Mouse (Mus musculus): ENCODE data around the gene Gm3476.
A peak's percentile ranks its signal among the peaks of the same experiment; 100 is the strongest.
"Not testable (repeated sequence)": the region's sequence is repeated elsewhere in the genome, so short reads cannot be mapped to it uniquely, and the experiment has no call there.

Gene Gm3476

DNA sequence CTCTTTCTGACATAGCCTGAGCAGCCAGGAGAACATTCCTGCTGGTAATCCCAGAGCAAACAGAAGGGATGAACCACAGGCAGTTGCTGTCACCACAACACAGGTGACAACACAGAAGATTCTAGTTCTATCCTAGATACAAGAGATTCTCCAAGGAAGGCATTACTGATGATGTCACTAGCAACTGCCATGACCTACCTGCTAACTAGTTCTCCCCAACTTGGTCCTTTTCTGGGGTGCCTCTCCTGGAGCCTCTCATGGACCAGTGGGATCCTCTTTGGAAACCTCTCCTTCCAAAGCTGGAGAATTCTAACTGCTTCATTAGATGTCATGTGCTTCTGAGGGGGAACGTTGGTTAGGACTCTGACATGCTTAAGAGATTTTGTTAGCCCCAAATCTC is at the start of gene Gm3476:
TSS of gene Gm3476 (minus strand) at position 101 of the 400 bp plus-strand sequence.
- not testable (repeated sequence) for DNase-seq (ENCODE audit: extremely low read depth, insufficient read length, low spot score)

DNA sequence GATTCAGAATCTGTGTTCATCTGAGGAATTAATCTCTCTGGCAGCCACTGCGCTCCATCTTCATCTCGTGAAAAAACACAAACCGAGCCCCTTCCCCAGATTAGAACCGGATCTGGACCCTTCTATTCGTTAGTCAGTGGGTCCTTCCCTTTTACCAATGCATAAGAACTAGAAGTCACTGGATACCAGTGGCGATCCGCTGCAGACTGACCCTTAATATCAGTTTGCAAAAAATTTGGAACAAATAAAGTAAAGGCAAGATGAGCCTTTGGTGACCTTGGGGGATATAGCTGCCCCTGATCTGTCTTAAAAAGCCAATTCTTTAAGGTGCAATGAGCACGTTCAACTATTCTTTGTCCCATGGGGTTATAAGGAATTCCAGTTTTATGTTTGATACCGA is 37.9 kb upstream of the Gm3476 start:
- not testable (repeated sequence) for DNase-seq (ENCODE audit: extremely low read depth, insufficient read length, low spot score)

DNA sequence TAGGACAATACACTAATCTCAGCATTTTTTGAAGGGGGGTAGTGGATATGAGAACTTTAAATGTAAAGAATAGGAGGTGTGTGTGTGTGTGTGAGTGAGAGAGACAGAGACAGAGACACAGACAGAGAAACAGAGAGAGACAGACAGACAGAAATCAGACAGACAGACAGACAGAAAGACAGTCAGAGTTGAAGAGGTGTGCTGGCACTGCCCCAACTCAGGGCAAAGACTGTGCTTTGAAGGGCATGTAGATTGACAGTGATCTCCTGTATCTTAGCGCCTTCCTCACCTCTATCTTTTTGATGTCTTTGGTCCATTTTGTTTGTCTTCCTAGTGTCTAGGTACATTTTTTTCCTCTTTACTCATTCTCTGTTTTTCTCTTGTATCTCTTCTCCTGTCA is 35.5 kb upstream of the Gm3476 start:
- not testable (repeated sequence) for DNase-seq (ENCODE audit: extremely low read depth, insufficient read length, low spot score)

DNA sequence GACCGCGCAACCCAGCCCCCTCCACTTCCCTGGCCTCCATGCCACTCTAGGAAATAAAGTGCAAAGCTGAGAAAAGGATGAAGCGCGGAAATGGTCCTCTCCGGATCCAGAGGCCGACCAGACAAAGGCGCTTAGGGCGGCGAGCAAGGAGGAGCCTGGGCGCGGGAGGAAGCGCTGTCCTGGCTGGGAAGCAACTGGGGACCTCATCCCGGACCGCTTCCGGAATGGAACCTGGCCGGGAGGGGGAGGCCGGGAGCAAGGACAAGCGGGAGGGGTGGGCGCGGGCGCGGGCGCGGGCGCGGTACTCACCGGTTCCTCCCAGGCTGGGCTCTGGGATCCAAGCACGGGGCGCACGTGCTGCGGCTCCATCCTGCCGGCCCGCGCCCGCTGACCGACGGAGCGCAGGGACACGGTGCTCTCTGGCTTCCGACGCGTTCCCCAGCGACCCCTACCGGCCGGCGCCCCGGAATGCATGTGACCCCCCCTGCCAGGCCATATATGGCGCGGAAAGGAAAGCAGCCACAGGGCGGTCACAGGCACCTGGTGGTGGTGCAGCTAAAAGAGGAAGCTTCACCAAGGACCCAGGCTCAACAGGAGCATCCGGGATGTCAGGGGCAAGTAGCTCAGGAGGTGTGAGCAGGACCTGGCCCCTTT is 17.2 kb downstream of the Gm3476 start, which contains the start of gene Gm3468:
TSS of gene Gm3468 (minus strand) at position 394 of the 654 bp plus-strand sequence.
- peak; percentile 67 for DNase-seq (ENCODE audit: extremely low read depth, insufficient read length, low spot score)

DNA sequence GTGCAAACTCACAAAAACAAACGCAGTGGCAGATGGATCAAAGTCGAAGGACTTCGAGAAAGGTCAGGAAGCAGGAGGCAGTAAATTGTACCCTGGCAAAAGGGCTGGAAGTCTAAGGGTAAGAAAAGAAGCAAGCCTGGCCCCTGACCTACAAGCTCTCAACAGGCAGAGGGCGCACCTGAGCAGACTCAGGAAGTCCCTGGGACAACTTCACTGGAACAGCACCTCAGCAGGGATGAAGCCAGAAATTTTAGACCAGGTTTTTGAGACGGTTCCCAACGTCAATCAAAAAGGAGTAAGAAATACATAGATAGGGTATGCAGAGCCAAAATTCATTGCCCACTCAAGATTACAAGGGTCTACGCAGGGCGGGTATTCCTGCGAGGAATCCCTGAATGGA is 18.1 kb downstream of the Gm3476 start:
- DNase-seq (ENCODE audit: extremely low read depth, insufficient read length, low spot score): peak; percentile 10

DNA sequence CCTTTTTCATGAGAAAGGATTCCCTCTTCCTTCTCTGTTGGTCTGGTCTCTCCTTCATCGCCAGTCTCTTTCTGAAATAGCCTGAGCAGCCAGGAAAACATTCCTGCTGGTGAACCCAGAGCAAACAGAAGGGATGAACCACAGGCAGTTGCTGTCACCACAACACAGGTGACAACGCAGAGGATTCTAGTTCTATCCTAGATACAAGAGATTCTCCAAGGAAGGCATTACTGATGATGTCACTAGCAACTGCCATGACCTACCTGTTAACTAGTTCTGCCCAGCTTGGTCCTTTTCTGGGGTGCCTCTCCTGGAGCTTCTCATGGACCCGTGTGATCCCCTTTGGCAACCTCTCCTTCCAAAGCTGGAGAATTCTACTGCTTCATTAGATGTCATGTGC is 31.8 kb downstream of the Gm3476 start, which contains the start of gene Gm8206:
TSS of gene Gm8206 (minus strand) at position 101 of the 400 bp plus-strand sequence.
- DNase-seq (ENCODE audit: extremely low read depth, insufficient read length, low spot score): not testable (repeated sequence)

DNA sequence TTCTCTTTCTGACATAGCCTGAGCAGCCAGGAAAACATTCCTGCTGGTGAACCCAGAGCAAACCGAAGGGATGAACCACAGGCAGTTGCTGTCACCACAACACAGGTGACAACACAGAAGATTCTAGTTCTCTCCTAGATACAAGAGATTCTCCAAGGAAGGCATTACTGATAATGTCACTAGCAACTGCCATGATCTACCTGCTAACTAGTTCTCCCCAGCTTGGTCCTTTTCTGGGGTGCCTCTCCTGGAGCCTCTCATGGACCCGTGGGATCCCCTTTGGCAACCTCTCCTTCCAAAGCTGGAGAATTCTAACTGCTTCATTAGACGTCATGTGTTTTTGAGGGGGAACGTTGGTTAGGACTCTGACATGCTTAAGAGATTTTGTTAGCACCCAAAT is 67.4 kb downstream of the Gm3476 start, which contains the start of gene Gm6337:
TSS of gene Gm6337 (minus strand) at position 101 of the 400 bp plus-strand sequence.
- DNase-seq (ENCODE audit: extremely low read depth, insufficient read length, low spot score): not testable (repeated sequence)

Measured in 3134 (cell line).